Mouse (Mus musculus): ENCODE data around the gene Aqp2. TPM values are rescaled to one million over a fixed set of nuclear protein-coding genes. Genes with fewer than 3 reads are reported as not detected.

Gene Aqp2
- polyA plus RNA-seq, 1 experiment from 2014 or later: not detected

DNA sequence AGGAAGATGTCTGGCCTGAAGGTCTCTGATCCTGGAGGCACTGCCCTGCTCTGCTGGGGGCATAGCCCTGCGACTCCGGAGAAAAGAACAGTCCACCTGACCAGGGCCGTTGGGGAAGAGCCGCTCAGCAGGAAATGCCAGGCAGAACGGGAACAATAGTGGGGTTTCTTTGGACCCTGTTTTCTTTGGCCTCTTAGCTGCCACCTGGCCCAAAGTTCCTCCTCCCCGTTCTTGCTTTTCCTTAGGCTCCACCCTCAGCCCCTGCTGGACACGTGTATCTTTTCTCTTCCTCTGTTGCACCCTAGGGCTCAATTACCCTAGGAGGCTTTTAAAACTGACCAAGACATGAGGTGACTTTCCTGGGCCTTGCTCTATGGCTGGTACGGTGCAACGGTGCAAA lies 10.4 kb downstream of the Aqp2 start:
- no peaks in the 10 kb centered on the region for H3K36me3 ChIP-seq (ENCODE audit: insufficient read depth, low read length)
- 12% methylated on average over 9 of the region's 9 CpGs for WGBS
- no peak overlapping the region for H3K9ac ChIP-seq (replicated peaks; ENCODE audit: low read depth)
- no peak for TF ChIP-seq EP300 (IDR thresholded peaks at IDR 0.05)
- TF ChIP-seq CTCF (IDR thresholded peaks at IDR 0.05): no peak
- ATAC-seq (no peak), DNase-seq (ENCODE audit: low spot score) (no peak)
- peak overlapping the region; percentile 61; the same call in 1 of the 2 replicates for H3K4me2 ChIP-seq (replicated peaks; ENCODE audit: low read depth, low read length)
- H3K27me3 ChIP-seq (replicated peaks; ENCODE audit: insufficient read depth, low read length): peaks cover 33% of the 10 kb centered on the region; the same call in 1 of the 2 replicates
- H3K27ac ChIP-seq (ENCODE audit: low read length): no peak overlapping the region
- H3K9me3 ChIP-seq (ENCODE audit: low read length): no peaks in the 10 kb centered on the region
- H3K4me3 ChIP-seq (ENCODE audit: low read depth, low read length): peak overlapping the region; percentile 10; the same call in 1 of the 2 replicates
- peaks cover 10% of the 10 kb centered on the region for H3K4me1 ChIP-seq (ENCODE audit: insufficient read depth, low read depth, low read length)

DNA sequence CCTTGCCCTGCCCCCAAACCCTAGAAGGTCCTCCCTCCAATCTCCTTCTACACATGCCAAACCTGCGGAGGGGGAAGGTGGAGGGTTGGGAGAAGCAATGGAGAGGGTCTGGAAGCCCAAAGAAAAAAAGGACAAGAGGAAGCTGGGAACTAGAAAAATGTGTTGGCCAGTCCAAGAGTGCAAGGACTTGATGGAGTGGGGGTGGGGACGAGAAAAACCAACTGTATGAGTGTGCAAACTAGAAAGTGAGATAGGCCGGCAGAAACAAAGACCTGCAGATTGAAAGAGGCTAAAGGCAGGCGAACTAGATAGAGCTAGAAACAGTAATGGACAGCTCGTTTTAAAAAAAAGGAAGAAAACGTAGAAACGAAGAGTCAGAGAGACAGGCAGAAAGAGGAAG lies 10.8 kb downstream of the Aqp2 start:
- WGBS: 22% methylated on average over 7 of the region's 7 CpGs
- peak overlapping the region; percentile 72 for H3K27ac ChIP-seq (ENCODE audit: low read length)
- peak overlapping the region; percentile 66; the same call in 1 of the 2 replicates for H3K9ac ChIP-seq (replicated peaks; ENCODE audit: low read depth)
- H3K36me3 ChIP-seq (ENCODE audit: insufficient read depth, low read length): no peaks in the 10 kb centered on the region
- peak overlapping the region; percentile 10; the same call in 1 of the 2 replicates for H3K4me3 ChIP-seq (ENCODE audit: low read depth, low read length)
- TF ChIP-seq CTCF (IDR thresholded peaks at IDR 0.05) (no peak), EP300 (IDR thresholded peaks at IDR 0.05) (no peak)
- H3K4me1 ChIP-seq (ENCODE audit: insufficient read depth, low read depth, low read length): peaks cover 5% of the 10 kb centered on the region; the same call in 1 of the 2 replicates
- peak overlapping the region; percentile 61 for H3K4me2 ChIP-seq (replicated peaks; ENCODE audit: low read depth, low read length)
- ATAC-seq: no peak
- no peaks in the 10 kb centered on the region for H3K9me3 ChIP-seq (ENCODE audit: low read length)
- H3K27me3 ChIP-seq (replicated peaks; ENCODE audit: insufficient read depth, low read length): peaks cover 29% of the 10 kb centered on the region; the same call in 1 of the 2 replicates
- peak; percentile 29 for DNase-seq (ENCODE audit: low spot score)

DNA sequence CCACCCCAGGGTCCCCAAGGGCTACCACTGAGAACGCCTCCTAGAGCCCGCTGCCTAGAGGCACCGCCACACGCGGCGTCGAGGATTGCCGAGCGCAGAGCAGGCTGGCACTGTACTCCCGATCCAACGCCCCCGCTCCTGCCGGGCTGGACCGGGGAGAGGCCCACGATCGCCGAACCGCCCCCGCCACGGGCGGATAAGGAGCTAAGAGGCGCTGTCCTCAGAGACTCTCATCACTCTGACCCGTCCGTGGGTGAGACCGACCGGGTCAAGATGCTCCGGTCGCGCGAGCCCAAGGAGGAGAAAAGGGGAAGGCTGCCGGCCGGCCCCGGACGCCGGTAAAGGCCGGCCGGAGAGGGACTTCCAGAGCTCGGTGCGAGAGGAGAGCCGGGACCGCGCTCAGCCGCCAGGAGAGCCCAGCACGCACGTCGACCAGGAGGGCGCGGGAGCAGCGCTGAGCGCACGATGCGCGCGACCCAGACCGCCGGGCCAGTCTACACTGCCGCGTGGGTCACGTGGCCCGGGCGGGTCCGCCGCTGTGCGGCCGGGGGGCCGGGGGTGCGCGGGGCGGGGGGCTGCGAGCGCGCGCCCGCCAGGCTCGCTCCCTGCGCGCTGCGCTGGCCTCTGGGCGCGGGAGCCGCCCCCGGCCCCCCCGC lies 11.7 kb downstream of the Aqp2 start, which contains the start of gene Aqp5:
Gene Aqp5, plus strand, starts transcription at position 354 of the 656 bp plus-strand sequence.
- peaks cover 32% of the 10 kb centered on the region; the same call in 1 of the 2 replicates for H3K27me3 ChIP-seq (replicated peaks; ENCODE audit: insufficient read depth, low read length)
- H3K4me2 ChIP-seq (replicated peaks; ENCODE audit: low read depth, low read length): peak within 1 kb of the TSS; percentile 61
- no peaks in the 10 kb centered on the region for H3K36me3 ChIP-seq (ENCODE audit: insufficient read depth, low read length)
- WGBS: 4% methylated on average over 32 of the region's 83 CpGs
- no peaks in the 10 kb centered on the region for H3K9me3 ChIP-seq (ENCODE audit: low read length)
- H3K4me1 ChIP-seq (ENCODE audit: insufficient read depth, low read depth, low read length): no peaks in the 10 kb centered on the region
- H3K4me3 ChIP-seq (ENCODE audit: low read depth, low read length): peak within 1 kb of the TSS; percentile 45
- peak within 1 kb of the TSS; percentile 72 for H3K27ac ChIP-seq (ENCODE audit: low read length)
- TF ChIP-seq EP300 (IDR thresholded peaks at IDR 0.05) (no peak), CTCF (IDR thresholded peaks at IDR 0.05) (no peak)
- H3K9ac ChIP-seq (replicated peaks; ENCODE audit: low read depth): peak within 1 kb of the TSS; percentile 66
- ATAC-seq (peak; percentile 72), DNase-seq (ENCODE audit: low spot score) (peak; percentile 59)

DNA sequence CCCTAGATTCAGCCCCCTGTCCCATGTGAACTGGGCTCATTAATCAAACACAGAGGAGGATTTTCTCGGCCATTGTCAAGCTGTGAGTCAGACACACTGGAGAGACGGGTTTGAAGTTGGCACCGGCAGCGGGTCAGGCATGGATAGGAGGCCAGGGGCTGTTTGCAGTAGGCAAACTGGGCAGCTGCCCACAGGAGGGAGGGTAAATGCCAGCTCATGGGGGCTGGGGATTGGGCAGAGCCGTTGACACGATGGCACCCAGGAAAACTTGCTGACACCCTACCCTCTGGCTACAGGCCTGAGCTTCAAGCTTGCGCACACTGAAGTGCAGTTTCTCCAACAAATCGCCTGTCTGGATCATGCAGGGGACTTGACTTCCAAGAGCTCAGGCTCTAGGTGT lies 13.3 kb downstream of the Aqp2 start:
- H3K36me3 ChIP-seq (ENCODE audit: insufficient read depth, low read length): no peaks in the 10 kb centered on the region
- 45% methylated on average over 8 of the region's 8 CpGs for WGBS
- H3K9me3 ChIP-seq (ENCODE audit: low read length): no peaks in the 10 kb centered on the region
- peak overlapping the region; percentile 45 for H3K4me3 ChIP-seq (ENCODE audit: low read depth, low read length)
- TF ChIP-seq EP300 (IDR thresholded peaks at IDR 0.05) (no peak), CTCF (IDR thresholded peaks at IDR 0.05) (no peak)
- DNase-seq (ENCODE audit: low spot score) (peak; percentile 65), ATAC-seq (no peak)
- peak overlapping the region; percentile 72 for H3K27ac ChIP-seq (ENCODE audit: low read length)
- H3K4me2 ChIP-seq (replicated peaks; ENCODE audit: low read depth, low read length): peak overlapping the region; percentile 61
- no peaks in the 10 kb centered on the region; the same call in 1 of the 2 replicates for H3K4me1 ChIP-seq (ENCODE audit: insufficient read depth, low read depth, low read length)
- peak overlapping the region; percentile 37 for H3K9ac ChIP-seq (replicated peaks; ENCODE audit: low read depth)
- peaks cover 31% of the 10 kb centered on the region; the same call in 1 of the 2 replicates for H3K27me3 ChIP-seq (replicated peaks; ENCODE audit: insufficient read depth, low read length)

DNA sequence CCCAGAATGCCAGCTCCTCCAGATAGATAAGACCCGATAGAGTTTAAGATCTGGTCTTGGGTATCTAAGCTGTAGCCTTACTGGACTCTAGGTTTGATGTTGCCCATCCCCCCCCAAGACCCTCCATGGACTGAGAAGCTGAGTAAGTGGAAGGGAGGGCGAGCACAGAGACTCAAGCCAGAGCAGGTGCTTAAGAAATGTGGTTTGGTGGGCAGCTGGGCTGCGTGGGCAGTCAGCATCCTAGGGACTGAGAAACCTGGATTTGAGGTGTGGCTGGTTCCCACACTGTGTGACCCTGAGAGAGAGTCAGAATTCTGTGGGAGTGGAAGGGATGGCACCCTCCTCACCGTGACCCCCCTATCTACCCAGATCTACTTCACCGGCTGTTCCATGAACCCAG lies 14.0 kb downstream of the Aqp2 start:
- Histone ChIP-seq H3K4me3 (ENCODE audit: low read depth, low read length) (peak overlapping the region; percentile 45), H3K9ac (replicated peaks; ENCODE audit: low read depth) (peak overlapping the region; percentile 37), H3K4me1 (ENCODE audit: insufficient read depth, low read depth, low read length) (no peaks in the 10 kb centered on the region; the same call in 1 of the 2 replicates), H3K27ac (ENCODE audit: low read length) (peak overlapping the region; percentile 72), H3K36me3 (ENCODE audit: insufficient read depth, low read length) (no peaks in the 10 kb centered on the region), H3K4me2 (replicated peaks; ENCODE audit: low read depth, low read length) (peak overlapping the region; percentile 61), H3K9me3 (ENCODE audit: low read length) (no peaks in the 10 kb centered on the region), H3K27me3 (replicated peaks; ENCODE audit: insufficient read depth, low read length) (peaks cover 36% of the 10 kb centered on the region; the same call in 1 of the 2 replicates)
- no peak for ATAC-seq
- no peak for TF ChIP-seq CTCF (IDR thresholded peaks at IDR 0.05)
- TF ChIP-seq EP300 (IDR thresholded peaks at IDR 0.05): no peak
- 74% methylated on average over 5 of the region's 5 CpGs for WGBS
- no peak for DNase-seq (ENCODE audit: low spot score)

DNA sequence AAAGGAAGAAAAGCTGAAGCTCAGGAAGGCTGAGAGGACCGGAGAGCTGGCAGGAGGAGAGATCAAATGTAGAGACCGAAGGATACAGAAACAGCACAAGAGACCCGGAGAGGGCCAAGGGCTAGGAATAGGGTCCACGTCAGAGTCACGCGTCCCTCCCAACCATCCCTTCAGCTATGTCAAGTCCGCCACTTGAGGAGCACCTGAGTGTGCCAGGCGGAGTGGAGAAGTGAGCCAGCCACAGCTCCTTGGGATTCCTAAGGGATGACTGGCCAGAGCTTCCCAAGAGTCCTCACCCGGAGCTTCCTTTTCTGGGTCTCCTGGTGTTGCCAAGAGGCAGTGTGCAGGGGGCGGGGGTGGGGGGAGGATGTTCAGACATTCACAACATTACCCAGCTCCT lies 16.1 kb downstream of the Aqp2 start:
- 48% methylated on average over 9 of the region's 10 CpGs for WGBS
- peaks cover 30% of the 10 kb centered on the region; the same call in 1 of the 2 replicates for H3K27me3 ChIP-seq (replicated peaks; ENCODE audit: insufficient read depth, low read length)

More for the DNA sequence above, 16.1 kb downstream of the Aqp2 start:
- Histone ChIP-seq H3K36me3 (ENCODE audit: insufficient read depth, low read length) (no peaks in the 10 kb centered on the region), H3K9me3 (ENCODE audit: low read length) (no peaks in the 10 kb centered on the region), H3K4me3 (ENCODE audit: low read depth, low read length) (no peak overlapping the region), H3K4me2 (replicated peaks; ENCODE audit: low read depth, low read length) (peak overlapping the region; percentile 61; the same call in 1 of the 2 replicates), H3K9ac (replicated peaks; ENCODE audit: low read depth) (no peak overlapping the region), H3K4me1 (ENCODE audit: insufficient read depth, low read depth, low read length) (no peaks in the 10 kb centered on the region; the same call in 1 of the 2 replicates), H3K27ac (ENCODE audit: low read length) (peak overlapping the region; percentile 72)
- TF ChIP-seq CTCF (IDR thresholded peaks at IDR 0.05) (no peak), EP300 (IDR thresholded peaks at IDR 0.05) (peak; percentile 96)
- peak; percentile 79 for ATAC-seq
- peak; percentile 94 for DNase-seq (ENCODE audit: low spot score)

Measured in lung, postnatal 0 days (tissue).